ENCODE assay signal across 8 mouse cellular contexts in the genomic region with DNA sequence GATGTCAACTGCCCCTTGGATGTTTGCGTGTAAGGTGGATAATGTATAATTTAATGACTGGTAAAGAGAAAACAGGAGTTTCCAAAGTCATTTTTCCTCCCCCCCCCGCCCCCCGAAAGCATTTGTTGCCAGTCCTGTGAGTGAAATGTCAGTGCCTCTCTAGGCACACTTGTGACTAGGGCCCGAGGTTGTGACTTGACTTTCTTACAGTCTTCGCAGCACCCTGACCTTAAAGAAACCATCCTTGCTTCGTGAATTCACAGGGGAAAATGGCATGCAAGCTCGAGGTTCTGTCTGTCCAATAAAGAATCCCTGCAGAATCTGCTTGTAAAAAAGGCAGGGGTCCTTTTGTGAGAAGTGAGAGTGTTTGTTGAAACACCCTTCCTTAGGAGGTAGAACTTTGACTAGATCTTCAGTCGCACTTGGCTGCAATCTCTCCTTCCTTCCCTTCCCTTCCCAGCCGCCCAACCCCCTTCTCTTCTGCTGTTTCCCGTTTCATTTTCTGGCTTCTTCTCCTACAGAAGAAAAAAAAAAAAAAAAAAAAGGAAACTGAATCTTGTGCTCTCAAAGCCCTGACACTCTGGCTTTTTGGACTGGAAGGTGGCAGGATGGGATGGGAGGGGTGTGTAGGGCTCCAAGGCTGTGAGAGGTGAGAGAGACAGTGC. TPM values are rescaled to one million over a fixed set of nuclear protein-coding genes. Genes with fewer than 3 reads are reported as not detected.
A peak's percentile ranks its signal among the peaks of the same experiment; 100 is the strongest.
DNase-seq lines count a peak whose midpoint lies in the region; ATAC-seq and TF ChIP-seq lines count a peak whose summit lies in the region.

No protein-coding gene starts in this region.

- H3K27me3 ChIP-seq in intestine, postnatal 0 days (replicated peaks; ENCODE audit: control insufficient read depth, insufficient read depth, low read length): no peaks in the 10 kb centered on the region

- H3K9ac ChIP-seq in intestine, postnatal 0 days (ENCODE audit: low read depth, low read length): no peak overlapping the region; the same call in 1 of the 2 replicates

- DNase-seq in embryo, embryonic 10.5 days (ENCODE audit: low spot score): peak; percentile 44
- no peak for DNase-seq in embryo, embryonic 10 days (ENCODE audit: low spot score)
- DNase-seq in lung, adult 2 months: no peak
- DNase-seq in right cerebral cortex, postnatal 25 days: peak; percentile 23
- no peak for DNase-seq in spleen, adult 12 weeks (ENCODE audit: low spot score)

- H3K27ac ChIP-seq in bone marrow macrophage, adult 2 months (ENCODE audit: insufficient read depth, low read depth, low read length): peak overlapping the region; percentile 100
- peak overlapping the region; percentile 97; the same call in 1 of the 2 replicates for H3K27ac ChIP-seq in intestine, postnatal 0 days (ENCODE audit: low read depth, low read length)

- no peaks in the 10 kb centered on the region for H3K36me3 ChIP-seq in intestine, postnatal 0 days (ENCODE audit: control insufficient read depth, insufficient read depth)

- ATAC-seq in granulocyte monocyte progenitor cell, adult 5-6 weeks (replicated peaks; ENCODE audit: poor library complexity, severe bottlenecking): peak; percentile 18; the same call in 1 of the 2 replicates
- no peak for ATAC-seq in intestine, postnatal 0 days

- TF ChIP-seq POLR2A in bone marrow macrophage, adult 2 months (IDR thresholded peaks at IDR 0.05; ENCODE audit: borderline replicate concordance, low read depth, low read length): no peak
- no peak for TF ChIP-seq POLR2A in lung, adult 2 months (IDR thresholded peaks at IDR 0.05; ENCODE audit: borderline replicate concordance, extremely low read depth, low read depth, low read length)

- peaks cover 32% of the 10 kb centered on the region for H3K4me1 ChIP-seq in bone marrow macrophage, adult 2 months (ENCODE audit: control insufficient read depth, insufficient read depth, low read length)
- H3K4me1 ChIP-seq in intestine, postnatal 0 days (replicated peaks; ENCODE audit: control insufficient read depth, insufficient read depth, low read length): peaks cover 4% of the 10 kb centered on the region; the same call in 1 of the 2 replicates
- H3K4me1 ChIP-seq in lung, adult 2 months (ENCODE audit: control insufficient read depth, insufficient read depth, low read length): peaks cover 30% of the 10 kb centered on the region

- 27% methylated on average over 10 of the region's 10 CpGs for WGBS in intestine, postnatal 0 days
- 6% methylated on average over 10 of the region's 10 CpGs for WGBS in lung, adult 2 months

- H3K9me3 ChIP-seq in intestine, postnatal 0 days (ENCODE audit: control insufficient read depth): no peaks in the 10 kb centered on the region

- peak; percentile 16; the same call in 1 of the 2 replicates for TF ChIP-seq CTCF in bone marrow macrophage, adult 2 months (IDR thresholded peaks at IDR 0.05; ENCODE audit: low read depth, low read length)
- TF ChIP-seq CTCF in intestine, postnatal 0 days (IDR thresholded peaks at IDR 0.05; ENCODE audit: low read depth): no peak
- no peak for TF ChIP-seq CTCF in lung, adult 2 months (IDR thresholded peaks at IDR 0.05; ENCODE audit: insufficient read depth, low read length)

- H3K4me3 ChIP-seq in bone marrow macrophage, adult 2 months (ENCODE audit: insufficient read depth, low read length): peak overlapping the region; percentile 52
- peak overlapping the region; percentile 77; the same call in 1 of the 2 replicates for H3K4me3 ChIP-seq in intestine, postnatal 0 days (ENCODE audit: low read depth, low read length)
- peak overlapping the region; percentile 33 for H3K4me3 ChIP-seq in lung, adult 2 months (replicated peaks; ENCODE audit: extremely low read depth, low read depth, low read length)

- H3K4me2 ChIP-seq in intestine, postnatal 0 days (replicated peaks; ENCODE audit: low read depth): peak overlapping the region; percentile 74

RNA-seq across cellular contexts. Expression of a gene that starts 1.4 kb away (rescaled TPM):
- 15.5 and 16.6 TPM in 2 replicates for polyA plus RNA-seq in bone marrow macrophage, adult 2 months (2012; ENCODE audit: insufficient read depth, insufficient read length, missing spikeins)
- 8.7 and 11.5 TPM in 2 replicates for total RNA-seq in granulocyte monocyte progenitor cell, adult 5-6 weeks (2014; fragmentation: Nextera tagmentation)
- 6.6 and 8.1 TPM in 2 replicates for total RNA-seq in granulocyte monocyte progenitor cell, adult 5-6 weeks (2017)
- 10.7 and 12.5 TPM in 2 replicates for polyA plus RNA-seq in intestine, postnatal 0 days (2015; fragmentation: Nextera tagmentation; extraction: Ambion mirVana)
- polyA plus RNA-seq in lung, adult 2 months (2012; rRNA removed): 13.6 and 15.9 TPM in 2 replicates

RNA-seq across cellular contexts. Expression of a gene that starts 23.8 kb away (rescaled TPM):
- 19.4 and 27.4 TPM in 2 replicates for polyA plus RNA-seq in bone marrow macrophage, adult 2 months (2012; ENCODE audit: insufficient read depth, insufficient read length, missing spikeins)
- total RNA-seq in granulocyte monocyte progenitor cell, adult 5-6 weeks (2014; fragmentation: Nextera tagmentation): 12.9 and 22.4 TPM in 2 replicates
- 10.7 and 12.5 TPM in 2 replicates for total RNA-seq in granulocyte monocyte progenitor cell, adult 5-6 weeks (2017)
- 1.8 and 2.3 TPM in 2 replicates for polyA plus RNA-seq in intestine, postnatal 0 days (2015; fragmentation: Nextera tagmentation; extraction: Ambion mirVana)
- 79.1 and 85.6 TPM in 2 replicates for polyA plus RNA-seq in lung, adult 2 months (2012; rRNA removed)

Comparison
In these comparisons a context has a peak if more than half of its experiments do, and no peak if none do; other contexts are left out.
1. DNase-seq: peak in embryo, embryonic 10.5 days (single experiment) and right cerebral cortex, postnatal 25 days (single experiment); none in embryo, embryonic 10 days (single experiment), lung, adult 2 months (single experiment) and spleen, adult 12 weeks (single experiment).
2. Peak in every context shown above with its lines, with median percentiles within 50 percentile points of each other: H3K4me3 ChIP-seq.